Mouse (Mus musculus) granulocyte monocyte progenitor cell, adult 5-6 weeks (primary cell): ENCODE results near the gene Ceacam10. TPM values are rescaled to one million over a fixed set of nuclear protein-coding genes. Genes with fewer than 3 reads are reported as not detected.

Experiments used
- ATAC-seq: replicated peaks from 2 replicates; pipeline ENCODE4 v1.8.0; 2016; ENCODE audit warnings: mild to moderate bottlenecking, moderate TSS enrichment, inconsistent platforms; ENCODE audit not compliant: poor library complexity, severe bottlenecking
- total RNA-seq, 2 experiments: library from RNA; stranded (forward) in 1 of 2; stranded (reverse) in 1 of 2; fragments of 200-712, 200-1000 nt in 1 of 2; fragments of >200 nt in 1 of 2; fragmentation: Nextera tagmentation in 1 of 2; gene quantifications; 2 replicates each; pipeline ENCODE4 v1.2.3; 2014 to 2017

The Ceacam10 gene
- total RNA-seq (2014; fragmentation: Nextera tagmentation) = not detected in 2 replicates
- total RNA-seq (2017) = 0.82 and 4.9 TPM in 2 replicates

GRCm38 (mm10) chr7:24776918-24777317 is at the start of gene Ceacam10:
TSS of gene Ceacam10 (plus strand) at chr7:24777206.
- ATAC-seq = peak; percentile 68

GRCm38 (mm10) chr7:24735970-24736670 is 40.9 kb upstream of the Ceacam10 start:
- peak; percentile 95 for ATAC-seq

- no peak for ATAC-seq
Measured at GRCm38 (mm10) chr7:24750695-24751094, 26.3 kb upstream of the Ceacam10 start.

- ATAC-seq = no peak
Measured at GRCm38 (mm10) chr7:24751610-24752009, 25.4 kb upstream of the Ceacam10 start.

GRCm38 (mm10) chr7:24753476-24753875 is 23.5 kb upstream of the Ceacam10 start:
- ATAC-seq = peak; percentile 68

GRCm38 (mm10) chr7:24758520-24758919 is 18.5 kb upstream of the Ceacam10 start:
- ATAC-seq = peak; percentile 75

- 0 out of 2 replicates have a peak, but pooled peaks have one; percentile 26 for ATAC-seq
Measured at GRCm38 (mm10) chr7:24760211-24760610, 16.8 kb upstream of the Ceacam10 start, which contains the start of gene Cd177. TSS of gene Cd177 (minus strand) at chr7:24760311.

- peak; percentile 47 for ATAC-seq
Measured at GRCm38 (mm10) chr7:24761161-24761560, 15.8 kb upstream of the Ceacam10 start.

GRCm38 (mm10) chr7:24762574-24762973 is 14.4 kb upstream of the Ceacam10 start:
- ATAC-seq = no peak

GRCm38 (mm10) chr7:24771361-24771760 is 5.6 kb upstream of the Ceacam10 start:
- no peak for ATAC-seq

GRCm38 (mm10) chr7:24773942-24774535 is 3.0 kb upstream of the Ceacam10 start:
- ATAC-seq = no peak

GRCm38 (mm10) chr7:24776145-24776544 is 861 bp upstream of the Ceacam10 start:
- ATAC-seq = no peak

GRCm38 (mm10) chr7:24797918-24798317 is 20.9 kb downstream of the Ceacam10 start:
- ATAC-seq = no peak

GRCm38 (mm10) chr7:24802149-24802767 is 25.3 kb downstream of the Ceacam10 start:
- ATAC-seq = no peak

- no peak for ATAC-seq
Measured at GRCm38 (mm10) chr7:24804826-24805225, 27.8 kb downstream of the Ceacam10 start.

- ATAC-seq = no peak
Measured at GRCm38 (mm10) chr7:24809041-24809440, 32.0 kb downstream of the Ceacam10 start.

GRCm38 (mm10) chr7:24817502-24817901 is 40.5 kb downstream of the Ceacam10 start:
- ATAC-seq = peak; percentile 95

- ATAC-seq = peak; percentile 59
Measured at GRCm38 (mm10) chr7:24824452-24824851, 47.4 kb downstream of the Ceacam10 start.

GRCm38 (mm10) chr7:24827181-24827580 is 50.2 kb downstream of the Ceacam10 start:
- no peak for ATAC-seq
